Mouse (Mus musculus): ENCODE measurements around the gene Rheb. TPM values are rescaled to one million over a fixed set of nuclear protein-coding genes. Genes with fewer than 3 reads are reported as not detected.
"Not testable (repeated sequence)": the region's sequence is repeated elsewhere in the genome, so short reads cannot be mapped to it uniquely, and the experiment has no call there.

Rheb gene
- polyA plus RNA-seq, 1 experiment, result not detected

DNA sequence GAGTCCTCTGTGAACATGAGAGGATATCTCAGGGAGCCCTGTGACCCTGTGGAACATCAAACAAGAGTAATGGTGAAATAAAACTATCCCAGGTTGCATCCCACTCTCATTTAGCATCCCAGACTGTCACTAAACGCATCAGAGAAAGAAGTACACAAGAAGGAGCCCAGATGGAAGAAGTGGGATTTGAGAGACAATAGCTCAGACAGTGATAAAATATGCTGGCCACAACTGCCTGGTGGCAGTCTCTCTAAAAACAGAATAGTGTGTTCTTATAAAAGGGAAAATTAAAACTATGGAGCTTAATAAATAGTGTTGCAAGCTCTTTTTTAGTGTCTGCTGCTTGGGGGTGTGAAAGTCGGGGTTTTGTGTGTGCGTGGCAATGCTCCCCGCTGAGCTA is 59.5 kb downstream of the Rheb start:
- WGBS, result 51% methylated on average over 4 of the region's 4 CpGs
- no peak overlapping the region for H3K4me3 ChIP-seq (ENCODE audit: insufficient read depth, low read depth, low read length)

DNA sequence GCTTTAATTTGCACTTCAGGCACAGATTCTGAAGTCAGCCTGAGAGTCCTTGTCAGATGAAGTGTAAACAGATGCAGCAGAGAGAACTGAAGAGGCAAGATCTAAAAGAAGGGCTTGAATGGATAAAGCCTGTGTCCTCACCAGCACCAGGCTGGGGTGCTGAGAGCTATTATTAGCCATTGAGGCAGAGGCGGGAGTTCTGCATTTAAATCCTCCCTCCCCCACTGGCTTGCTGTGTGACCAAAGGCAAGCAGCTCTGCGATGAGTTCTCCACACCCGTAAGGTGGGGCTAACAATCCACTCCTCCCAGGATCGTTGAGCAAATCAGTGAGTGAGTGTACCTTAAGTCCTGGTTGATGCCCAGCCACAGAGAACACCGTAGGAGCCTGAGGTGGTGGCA is 61.4 kb downstream of the Rheb start:
- no peak overlapping the region for H3K4me3 ChIP-seq (ENCODE audit: insufficient read depth, low read depth, low read length)
- peaks cover 28% of the 10 kb centered on the region for H3K4me1 ChIP-seq (ENCODE audit: control insufficient read depth, insufficient read depth, low read length)
- TF ChIP-seq CTCF (IDR thresholded peaks at IDR 0.05; ENCODE audit: insufficient read depth, low read depth, low read length) (no peak), POLR2A (IDR thresholded peaks at IDR 0.05; ENCODE audit: insufficient read depth, low read depth, low read length) (no peak)
- WGBS, result 10% methylated on average over 5 of the region's 5 CpGs
- peak overlapping the region; percentile 24; the same call in 1 of the 2 replicates for H3K27ac ChIP-seq (ENCODE audit: insufficient read depth, low read depth, low read length)

More for the DNA sequence above, 59.5 kb downstream of the Rheb start:
- TF ChIP-seq CTCF (IDR thresholded peaks at IDR 0.05; ENCODE audit: insufficient read depth, low read depth, low read length) (no peak), POLR2A (IDR thresholded peaks at IDR 0.05; ENCODE audit: insufficient read depth, low read depth, low read length) (no peak)
- Histone ChIP-seq H3K4me1 (ENCODE audit: control insufficient read depth, insufficient read depth, low read length) (peaks cover 20% of the 10 kb centered on the region), H3K27ac (ENCODE audit: insufficient read depth, low read depth, low read length) (no peak overlapping the region)

DNA sequence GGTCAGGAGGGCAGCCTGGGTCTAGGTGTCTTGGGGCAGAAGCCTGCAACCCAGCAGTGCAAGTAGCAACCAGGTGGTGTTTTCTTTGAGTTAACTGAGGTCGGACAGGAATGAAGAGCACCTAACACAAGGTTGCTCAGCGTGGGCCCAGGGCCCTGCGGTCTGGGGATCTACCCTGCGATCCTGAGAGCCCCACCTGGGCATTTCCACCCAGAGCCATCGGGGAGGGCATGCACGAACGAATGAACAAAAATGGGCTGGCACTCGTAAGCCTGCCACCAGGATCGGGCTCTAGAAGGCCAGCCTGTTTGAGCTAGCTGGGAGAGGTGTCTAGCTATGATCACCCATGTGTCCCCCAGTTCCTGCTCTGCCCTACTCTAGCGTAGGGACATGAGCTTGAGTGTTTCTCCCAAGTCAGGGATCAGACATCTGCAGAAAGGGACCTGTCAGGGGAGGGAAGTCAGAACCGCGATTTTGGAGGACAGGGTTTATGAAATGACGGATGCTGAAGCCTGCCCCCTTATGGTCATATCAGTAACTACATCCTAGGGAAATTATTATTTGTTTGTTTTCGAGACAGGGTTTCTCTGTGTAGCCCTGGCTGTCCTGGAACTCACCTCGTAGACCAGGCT is 62.4 kb downstream of the Rheb start:
- Histone ChIP-seq H3K4me1 (ENCODE audit: control insufficient read depth, insufficient read depth, low read length) (peaks cover 31% of the 10 kb centered on the region), H3K27ac (ENCODE audit: insufficient read depth, low read depth, low read length) (no peak overlapping the region), H3K4me3 (ENCODE audit: insufficient read depth, low read depth, low read length) (no peak overlapping the region)
- TF ChIP-seq CTCF (IDR thresholded peaks at IDR 0.05; ENCODE audit: insufficient read depth, low read depth, low read length) (0 out of 2 replicates have a peak, but pooled peaks have one; percentile 37), POLR2A (IDR thresholded peaks at IDR 0.05; ENCODE audit: insufficient read depth, low read depth, low read length) (no peak)
- WGBS, result 54% methylated on average over 15 of the region's 15 CpGs

DNA sequence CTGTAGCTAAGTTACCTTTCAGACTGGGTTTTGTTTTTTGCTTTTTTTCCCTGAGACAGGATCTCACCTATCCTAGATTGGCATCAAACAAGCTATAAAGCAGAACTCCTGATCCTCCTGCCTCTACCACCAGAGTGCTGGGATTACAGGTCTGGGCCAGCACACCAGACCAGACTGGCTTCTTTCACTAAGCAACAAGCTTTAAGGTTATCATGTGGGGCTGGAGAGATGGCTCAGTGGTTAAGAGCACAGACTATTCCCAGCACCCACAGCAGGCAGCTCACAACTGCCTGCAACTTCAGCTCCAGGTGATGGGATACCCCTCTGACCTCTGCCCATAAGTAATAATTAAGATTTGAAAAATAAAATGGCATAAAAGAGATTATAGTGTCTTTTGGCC is 63.1 kb downstream of the Rheb start:
- H3K4me1 ChIP-seq (ENCODE audit: control insufficient read depth, insufficient read depth, low read length), result peaks cover 35% of the 10 kb centered on the region
- H3K27ac ChIP-seq (ENCODE audit: insufficient read depth, low read depth, low read length), result no peak overlapping the region
- no peak overlapping the region for H3K4me3 ChIP-seq (ENCODE audit: insufficient read depth, low read depth, low read length)
- TF ChIP-seq CTCF (IDR thresholded peaks at IDR 0.05; ENCODE audit: insufficient read depth, low read depth, low read length) (no peak), POLR2A (IDR thresholded peaks at IDR 0.05; ENCODE audit: insufficient read depth, low read depth, low read length) (no peak)

DNA sequence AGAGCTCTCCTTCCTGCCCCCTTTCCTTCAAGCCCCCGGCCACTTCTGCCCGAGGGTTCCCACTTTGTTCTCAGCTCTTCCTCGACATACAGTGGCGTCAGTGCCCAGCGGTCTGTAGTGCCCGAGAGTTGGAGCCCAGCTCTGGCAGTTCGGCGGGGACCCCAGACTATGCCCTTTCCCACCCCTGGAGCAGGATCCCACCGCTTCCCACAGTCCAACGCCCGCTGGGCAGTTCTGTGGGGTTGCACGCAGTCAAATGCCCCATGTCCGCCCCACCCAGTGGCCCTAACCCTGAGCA is 63.6 kb downstream of the Rheb start:
- Histone ChIP-seq H3K27ac (ENCODE audit: insufficient read depth, low read depth, low read length) (no peak overlapping the region), H3K4me1 (ENCODE audit: control insufficient read depth, insufficient read depth, low read length) (peaks cover 35% of the 10 kb centered on the region), H3K4me3 (ENCODE audit: insufficient read depth, low read depth, low read length) (no peak overlapping the region)
- no peak for TF ChIP-seq CTCF (IDR thresholded peaks at IDR 0.05; ENCODE audit: insufficient read depth, low read depth, low read length)
- TF ChIP-seq POLR2A (IDR thresholded peaks at IDR 0.05; ENCODE audit: insufficient read depth, low read depth, low read length), result no peak
- WGBS, result 55% methylated on average over 13 of the region's 13 CpGs

DNA sequence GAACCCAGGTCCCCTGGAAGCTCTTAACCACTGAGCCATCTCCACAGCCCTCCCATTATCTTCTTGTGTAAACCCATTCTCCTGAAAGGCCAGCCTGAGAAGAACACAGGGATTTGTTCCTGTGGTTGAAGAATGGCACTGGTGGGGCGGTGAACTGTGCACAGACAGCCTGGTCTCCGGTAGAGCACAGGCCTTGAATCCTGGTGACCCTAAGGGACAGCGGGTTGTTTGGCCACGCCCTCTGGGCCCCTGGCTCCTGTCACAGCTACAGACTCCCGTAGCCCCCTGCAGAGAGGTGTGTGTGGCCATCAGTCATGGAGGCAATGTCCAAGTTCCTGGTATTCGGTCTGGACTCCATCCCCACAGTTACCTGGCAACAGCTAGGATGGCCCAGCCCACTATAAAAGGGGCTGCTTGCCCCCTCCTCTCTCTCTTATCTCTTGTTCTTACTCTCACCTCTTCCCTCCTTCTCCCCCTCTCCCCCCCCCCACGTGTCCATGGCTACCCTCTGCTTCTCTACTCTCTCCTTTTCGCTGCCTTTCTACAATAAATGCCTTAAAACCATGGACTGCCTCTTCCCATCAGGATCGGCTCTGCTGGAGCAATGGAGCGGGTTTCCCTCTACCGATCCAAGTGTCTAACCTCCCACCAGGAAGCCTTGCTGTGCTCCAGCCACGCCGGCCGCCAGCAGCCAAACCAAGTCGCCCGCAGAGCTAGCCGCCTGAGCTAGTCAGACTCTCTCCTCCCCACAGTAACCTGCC is 64.2 kb downstream of the Rheb start:
- Histone ChIP-seq H3K4me3 (ENCODE audit: insufficient read depth, low read depth, low read length) (no peak overlapping the region), H3K4me1 (ENCODE audit: control insufficient read depth, insufficient read depth, low read length) (peaks cover 32% of the 10 kb centered on the region), H3K27ac (ENCODE audit: insufficient read depth, low read depth, low read length) (no peak overlapping the region)
- 28% methylated on average over 17 of the region's 17 CpGs for WGBS
- TF ChIP-seq POLR2A (IDR thresholded peaks at IDR 0.05; ENCODE audit: insufficient read depth, low read depth, low read length) (no peak), CTCF (IDR thresholded peaks at IDR 0.05; ENCODE audit: insufficient read depth, low read depth, low read length) (no peak)

DNA sequence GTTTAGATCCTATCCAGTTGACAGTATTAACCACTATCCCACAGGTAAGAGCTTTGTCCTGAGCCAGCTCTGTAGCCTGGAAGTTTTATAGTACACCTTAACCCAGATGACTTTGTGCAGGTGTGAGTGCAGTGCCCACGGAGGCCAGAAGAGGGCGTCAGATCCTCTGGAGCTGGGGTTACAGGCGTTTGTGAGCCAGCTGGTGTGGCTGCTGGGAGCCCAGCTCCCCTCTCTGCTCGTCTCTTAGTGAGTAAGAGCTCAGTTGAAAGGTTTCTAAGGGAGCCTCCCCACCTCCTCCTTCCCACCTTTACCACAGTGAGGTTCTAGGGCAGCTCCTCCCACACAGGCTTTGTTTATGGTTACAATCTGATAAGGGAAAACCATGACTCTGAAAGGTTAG is 65.7 kb downstream of the Rheb start:
- Histone ChIP-seq H3K4me1 (ENCODE audit: control insufficient read depth, insufficient read depth, low read length) (peaks cover 32% of the 10 kb centered on the region), H3K27ac (ENCODE audit: insufficient read depth, low read depth, low read length) (no peak overlapping the region), H3K4me3 (ENCODE audit: insufficient read depth, low read depth, low read length) (no peak overlapping the region)
- WGBS, result 52% methylated on average over 4 of the region's 4 CpGs
- TF ChIP-seq CTCF (IDR thresholded peaks at IDR 0.05; ENCODE audit: insufficient read depth, low read depth, low read length), result peak; percentile 35; the same call in 1 of the 2 replicates
- no peak for TF ChIP-seq POLR2A (IDR thresholded peaks at IDR 0.05; ENCODE audit: insufficient read depth, low read depth, low read length)

DNA sequence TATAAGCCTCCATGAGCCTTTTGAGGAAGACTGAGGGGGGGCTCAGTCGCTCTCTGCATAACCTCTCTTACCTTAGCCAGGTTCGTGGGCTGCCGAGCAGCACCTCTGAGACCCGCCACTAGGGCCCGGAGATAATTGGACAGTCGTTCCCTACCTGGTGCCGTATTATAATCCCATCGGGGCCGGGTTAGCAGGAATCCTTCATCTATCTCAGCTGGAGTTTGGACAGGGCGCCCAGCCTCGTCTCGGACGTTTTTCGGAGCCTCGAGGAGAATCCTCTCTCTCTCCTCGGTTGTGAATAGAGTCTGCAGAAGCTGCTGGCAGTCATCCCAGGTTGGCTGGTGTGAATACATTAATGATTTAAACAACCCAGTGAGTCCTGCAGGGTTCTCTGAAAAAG is 67.9 kb downstream of the Rheb start:
- peaks cover 20% of the 10 kb centered on the region; the same call in 1 of the 2 replicates for H3K4me1 ChIP-seq (ENCODE audit: control insufficient read depth, insufficient read depth, low read length)
- H3K4me3 ChIP-seq (ENCODE audit: insufficient read depth, low read depth, low read length); H3K27ac ChIP-seq (ENCODE audit: insufficient read depth, low read depth, low read length): not testable (repeated sequence)
- 35% methylated on average over 16 of the region's 16 CpGs for WGBS

DNA sequence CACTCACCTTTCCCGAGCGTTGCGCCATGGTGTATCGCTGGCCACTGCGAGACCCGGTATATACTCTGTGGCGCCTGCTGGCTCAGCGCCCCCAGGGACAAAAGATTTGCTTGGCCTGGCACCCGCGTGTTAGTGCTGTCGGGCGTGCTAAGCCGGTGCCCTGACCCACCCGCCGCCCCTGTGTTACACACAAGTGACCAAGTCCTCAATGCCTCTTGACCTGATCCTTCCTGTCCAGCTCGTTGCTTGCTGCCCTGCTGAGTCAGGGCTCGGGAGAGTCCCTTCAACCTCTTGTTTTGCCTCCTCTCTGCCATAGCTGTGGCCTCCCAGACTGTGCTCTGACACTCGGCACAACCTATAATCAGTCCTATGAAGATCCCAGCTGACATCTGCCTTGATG is 84.6 kb downstream of the Rheb start, which contains the start of gene Crygn:
Gene Crygn, minus strand, starts transcription at position 193 of the 400 bp plus-strand sequence.
- WGBS, result 50% methylated on average over 18 of the region's 18 CpGs
- Histone ChIP-seq H3K4me3 (ENCODE audit: insufficient read depth, low read depth, low read length) (no peak within 1 kb of the TSS), H3K27ac (ENCODE audit: insufficient read depth, low read depth, low read length) (no peak within 1 kb of the TSS), H3K4me1 (ENCODE audit: control insufficient read depth, insufficient read depth, low read length) (no peaks in the 10 kb centered on the region)
- TF ChIP-seq POLR2A (IDR thresholded peaks at IDR 0.05; ENCODE audit: insufficient read depth, low read depth, low read length), result no peak
- TF ChIP-seq CTCF (IDR thresholded peaks at IDR 0.05; ENCODE audit: insufficient read depth, low read depth, low read length), result no peak
